Mouse (Mus musculus) CH12.LX (cell line): ENCODE measurements around the gene Ccdc162. TPM values are rescaled to one million over a fixed set of nuclear protein-coding genes. Genes with fewer than 3 reads are reported as not detected.

Experiments used
- DNase-seq: peaks from one replicate; pipeline ENCODE4 v3.0.0-alpha.2; 2013; ENCODE audit errors: extremely low read depth
- H3K27ac ChIP-seq: 2 replicates; pipeline ENCODE4 v1.5.1; 2012; ENCODE audit warnings: low read depth, mild to moderate bottlenecking, control low read depth, moderate library complexity; ENCODE audit not compliant: insufficient read depth
- H3K27me3 ChIP-seq: replicated peaks from 2 replicates; pipeline ENCODE3; 2012; ENCODE audit warnings: inconsistent platforms
- H3K36me3 ChIP-seq, 2 experiments: replicated peaks in 1 of 2; 2 replicates each; pipeline versions ENCODE3 to v1.6.1; 2012; ENCODE audit warnings: inconsistent platforms in 1 of 2, low read length in 1 of 2, mild to moderate bottlenecking in 1 of 2, mixed read lengths in 1 of 2, moderate library complexity in 1 of 2; ENCODE audit not compliant: control insufficient read depth in 1 of 2, insufficient read depth in 1 of 2
- H3K4me1 ChIP-seq, 2 experiments: 2 replicates each; pipeline ENCODE4 v1.6.1; 2012; ENCODE audit warnings: inconsistent platforms in 1 of 2, moderate library complexity in 1 of 2; ENCODE audit not compliant: insufficient read depth in 2 of 2, control insufficient read depth in 1 of 2
- H3K4me2 ChIP-seq: 2 replicates; pipeline ENCODE4 v1.6.1; 2012; ENCODE audit warnings: low read depth, mild to moderate bottlenecking, control low read depth; ENCODE audit not compliant: poor library complexity, insufficient read depth, severe bottlenecking
- H3K4me3 ChIP-seq, 3 experiments: fragments of 150-350 bp in 1 of 3; sonication (generic) in 1 of 3; replicated peaks in 1 of 3; 2 replicates each; pipeline versions ENCODE3 to v1.5.1; 2011 to 2012; ENCODE audit warnings: low read depth in 2 of 3, low read length in 2 of 3, mild to moderate bottlenecking in 2 of 3, moderate library complexity in 2 of 3, control low read depth in 1 of 3, improper control_type of control experiment in 1 of 3, inconsistent platforms in 1 of 3, mixed read lengths in 1 of 3; ENCODE audit not compliant: poor library complexity in 1 of 3
- H3K79me2 ChIP-seq: replicated peaks from 2 replicates; pipeline ENCODE4 v1.6.1; 2012; ENCODE audit warnings: mild to moderate bottlenecking, moderate library complexity; ENCODE audit not compliant: control insufficient read depth, poor library complexity, insufficient read depth, severe bottlenecking; ENCODE audit errors: extremely low read depth
- H3K9ac ChIP-seq: 2 replicates; pipeline ENCODE4 v1.6.1; 2012; ENCODE audit warnings: low read depth, mild to moderate bottlenecking, control low read depth, moderate library complexity; ENCODE audit not compliant: insufficient read depth
- H3K9me3 ChIP-seq: replicated peaks from 2 replicates; pipeline ENCODE3; 2012; ENCODE audit warnings: low read length, inconsistent platforms, mixed read lengths
- BHLHE40 ChIP-seq: IDR thresholded peaks from 2 replicates; pipeline ENCODE4 v1.6.1; 2011; ENCODE audit warnings: mild to moderate bottlenecking, low read depth, low read length, improper control_type of control experiment
- CHD2 ChIP-seq: IDR thresholded peaks from 2 replicates; pipeline ENCODE4 v1.6.1; 2011; ENCODE audit warnings: low read length, improper control_type of control experiment
- E2F4 ChIP-seq: IDR thresholded peaks from 2 replicates; pipeline ENCODE4 v1.6.1; 2011; ENCODE audit warnings: low read depth, low read length, improper control_type of control experiment; ENCODE audit not compliant: insufficient replicate concordance
- ELF1 ChIP-seq: IDR thresholded peaks from 2 replicates; pipeline ENCODE4 v1.6.1; 2014; ENCODE audit warnings: low read depth, mild to moderate bottlenecking, inconsistent platforms, low read length, improper control_type of control experiment
- EP300 ChIP-seq: IDR thresholded peaks from 2 replicates; pipeline ENCODE4 v1.6.1; 2011; ENCODE audit warnings: low read length, improper control_type of control experiment
- GABPA ChIP-seq: IDR thresholded peaks from 2 replicates; pipeline ENCODE4 v1.6.1; 2012; ENCODE audit warnings: low read depth, low read length, improper control_type of control experiment, inconsistent platforms; ENCODE audit not compliant: insufficient replicate concordance
- IRF4 ChIP-seq: IDR thresholded peaks from 2 replicates; pipeline ENCODE4 v1.6.1; 2014; ENCODE audit warnings: low read depth, mild to moderate bottlenecking, inconsistent platforms, low read length, improper control_type of control experiment
- KAT2A ChIP-seq: IDR thresholded peaks from 2 replicates; pipeline ENCODE4 v1.6.1; 2012; ENCODE audit warnings: low read length, improper control_type of control experiment, inconsistent platforms; ENCODE audit not compliant: insufficient replicate concordance
- MAFK ChIP-seq: IDR thresholded peaks from 2 replicates; pipeline ENCODE4 v1.6.1; 2011; ENCODE audit warnings: low read length, improper control_type of control experiment; ENCODE audit not compliant: insufficient replicate concordance
- MAX ChIP-seq: IDR thresholded peaks from 2 replicates; pipeline ENCODE4 v1.6.1; 2011; ENCODE audit warnings: low read length, improper control_type of control experiment
- MEF2A ChIP-seq: IDR thresholded peaks from 2 replicates; pipeline ENCODE4 v1.6.1; 2014; ENCODE audit warnings: low read depth, mild to moderate bottlenecking, inconsistent platforms, low read length, improper control_type of control experiment, borderline replicate concordance
- MXI1 ChIP-seq: IDR thresholded peaks from 2 replicates; pipeline ENCODE4 v1.6.1; 2011; ENCODE audit warnings: mild to moderate bottlenecking, low read depth, low read length, improper control_type of control experiment
- MYC ChIP-seq: IDR thresholded peaks from 2 replicates; pipeline ENCODE4 v1.6.1; 2011; ENCODE audit warnings: low read depth, mild to moderate bottlenecking, improper control_type of control experiment, low read length
- PAX5 ChIP-seq: IDR thresholded peaks from 2 replicates; pipeline ENCODE4 v1.6.1; 2012; ENCODE audit warnings: low read length, inconsistent platforms, mixed read lengths
- POLR2A ChIP-seq: IDR thresholded peaks from 2 replicates; pipeline ENCODE4 v1.6.1; 2011; ENCODE audit warnings: low read depth, mild to moderate bottlenecking, improper control_type of control experiment, low read length
- RCOR1 ChIP-seq: conservative IDR thresholded peaks from 2 replicates; pipeline ENCODE4 v1.6.1; 2012; ENCODE audit warnings: low read depth, mild to moderate bottlenecking, inconsistent platforms, low read length, improper control_type of control experiment
- SIN3A ChIP-seq: IDR thresholded peaks from 2 replicates; pipeline ENCODE4 v1.6.1; 2012; ENCODE audit warnings: low read length, improper control_type of control experiment, inconsistent platforms
- TCF12 ChIP-seq: IDR thresholded peaks from 2 replicates; pipeline ENCODE4 v1.6.1; 2014; ENCODE audit warnings: low read depth, mild to moderate bottlenecking, inconsistent platforms, low read length, improper control_type of control experiment
- USF1 ChIP-seq: IDR thresholded peaks from 2 replicates; pipeline ENCODE4 v1.6.1; 2014; ENCODE audit warnings: low read depth, mild to moderate bottlenecking, inconsistent platforms, low read length, improper control_type of control experiment
- USF2 ChIP-seq: conservative IDR thresholded peaks from 2 replicates; pipeline ENCODE4 v1.6.1; 2011; ENCODE audit warnings: low read depth, low read length, improper control_type of control experiment
- ZC3H11A ChIP-seq: IDR thresholded peaks from 2 replicates; pipeline ENCODE4 v1.6.1; 2012; ENCODE audit warnings: low read depth, mild to moderate bottlenecking, inconsistent platforms, low read length, improper control_type of control experiment
- ZKSCAN1 ChIP-seq: IDR thresholded peaks from 2 replicates; pipeline ENCODE4 v1.6.1; 2012; ENCODE audit warnings: low read depth, inconsistent platforms, low read length, improper control_type of control experiment, borderline replicate concordance
- ZMIZ1 ChIP-seq: IDR thresholded peaks from 2 replicates; pipeline ENCODE4 v1.6.1; 2012; ENCODE audit warnings: low read depth, mild to moderate bottlenecking, inconsistent platforms, low read length, improper control_type of control experiment
- ZNF384 ChIP-seq: IDR thresholded peaks from 2 replicates; pipeline ENCODE4 v1.6.1; 2012; ENCODE audit warnings: low read depth, low read length, improper control_type of control experiment, inconsistent platforms
- dilution Hi-C: fragments of 300-500 bp; cut with MboI; formaldehyde crosslinking; loops from 2 replicates; pipeline ENCODE4 v1.14.3; 2020; ENCODE audit warnings: low sequenced_read_pairs; ENCODE audit not compliant: extremely low pct_unique_long_range_greater_than_20kb, extremely low pct_ligation_motif_present
- in situ Hi-C: fragments of 300-500 bp; cut with MboI; formaldehyde crosslinking; loops from 3 replicates; pipeline ENCODE4 v1.14.3; 2019; ENCODE audit warnings: low sequenced_read_pairs, low pct_ligation_motif_present, low pct_unique_long_range_greater_than_20kb, mixed read lengths
- polyA plus RNA-seq: library from polyadenylated mRNA; unstranded; fragments of >175 nt; gene quantifications from 2 replicates; pipeline ENCODE4 v1.2.1, GENCODE M21; 2012; ENCODE audit warnings: low read depth; ENCODE audit not compliant: insufficient read length
- total RNA-seq, 2 experiments: library from RNA; depleted of rRNA; stranded (reverse); fragments of 300-350 nt in 1 of 2; fragments of >200 nt in 1 of 2; gene quantifications; 2 replicates each; pipeline ENCODE4 v1.2.3; 2012 to 2014

The Ccdc162 gene
- total and polyA plus RNA-seq, 3 experiments = 0.64 to 1.3 (median 1.3) TPM

GRCm38 (mm10) chr10:41749306-41749705, 32.9 kb upstream of the Ccdc162 start:
- TF ChIP-seq POLR2A = no peak
- TF ChIP-seq MEF2A = no peak
- no peak for TF ChIP-seq MAX
- no peak for TF ChIP-seq GABPA
- TF ChIP-seq ZC3H11A = no peak
- no peak for TF ChIP-seq IRF4
- no peak for TF ChIP-seq RCOR1
- TF ChIP-seq PAX5 = no peak
- TF ChIP-seq KAT2A = no peak
- TF ChIP-seq SIN3A = no peak
- no peak for TF ChIP-seq USF1
- TF ChIP-seq ZNF384 = no peak
- no peak for TF ChIP-seq ZKSCAN1
- TF ChIP-seq CHD2 = no peak
- no peak for TF ChIP-seq EP300
- TF ChIP-seq BHLHE40 = no peak
- no peak for TF ChIP-seq MYC
- TF ChIP-seq E2F4 = no peak
- no peak for TF ChIP-seq MXI1
- TF ChIP-seq MAFK = no peak
- Histone ChIP-seq H3K79me2 (no peaks in the 10 kb centered on the region), H3K27me3 (no peaks in the 10 kb centered on the region), H3K36me3 (peaks cover 0 to 22% of the 10 kb centered on the region in 2 experiments), H3K4me2 (no peak overlapping the region), H3K4me1 (peaks cover 0 to 9% of the 10 kb centered on the region in 2 experiments; a peak in 2 of 4 replicates), H3K27ac (no peak overlapping the region), H3K9ac (no peak overlapping the region), H3K4me3 (no peak overlapping the region), H3K9me3 (no peaks in the 10 kb centered on the region)
- dilution Hi-C loops = no loop called here
- no peak for DNase-seq
- in situ Hi-C loops = no loop called here

- DNase-seq = peak; percentile 16
Observed at GRCm38 (mm10) chr10:41746554-41746953, 30.1 kb upstream of the Ccdc162 start.

More at GRCm38 (mm10) chr10:41746554-41746953, 30.1 kb upstream of the Ccdc162 start:
- peaks cover 8 to 33% of the 10 kb centered on the region in 2 experiments for H3K36me3 ChIP-seq
- H3K4me2 ChIP-seq = no peak overlapping the region
- H3K9ac ChIP-seq = no peak overlapping the region
- H3K4me1 ChIP-seq = peaks cover 0 to 5% of the 10 kb centered on the region in 2 experiments; a peak in 2 of 4 replicates
- dilution Hi-C loops = no loop called here
- TF ChIP-seq ZNF384 = no peak
- no peak for TF ChIP-seq ZC3H11A
- TF ChIP-seq USF2 = no peak
- TF ChIP-seq ZMIZ1 = no peak
- no peak for TF ChIP-seq KAT2A
- TF ChIP-seq BHLHE40 = no peak
- TF ChIP-seq RCOR1 = no peak
- no peak for TF ChIP-seq ELF1
- no peak for TF ChIP-seq TCF12
- no peaks in the 10 kb centered on the region for H3K27me3 ChIP-seq
- H3K27ac ChIP-seq = no peak overlapping the region
- in situ Hi-C loops = no loop called here
- no peaks in the 10 kb centered on the region for H3K9me3 ChIP-seq
- H3K4me3 ChIP-seq = no peak overlapping the region
- H3K79me2 ChIP-seq = no peaks in the 10 kb centered on the region
